Mouse (Mus musculus): ENCODE results near the gene Cdc123. TPM values are rescaled to one million over a fixed set of nuclear protein-coding genes. Genes with fewer than 3 reads are reported as not detected.

Gene Cdc123
- polyA plus RNA-seq, 1 experiment = 79.8 TPM

GRCm38 (mm10) chr2:5772464-5772863 is 72.5 kb downstream of the Cdc123 start:
- 85% methylated on average over 2 of the region's 2 CpGs for WGBS

GRCm38 (mm10) chr2:5770708-5771241 is 74.2 kb downstream of the Cdc123 start:
- DNase-seq = no peak
- no peaks in the 10 kb centered on the region for H3K36me3 ChIP-seq (ENCODE audit: control insufficient read depth, insufficient read depth, low read length)
- H3K27ac ChIP-seq (ENCODE audit: control insufficient read depth, insufficient read depth, low read length) = no peak overlapping the region
- no peak overlapping the region for H3K4me3 ChIP-seq (ENCODE audit: control insufficient read depth, insufficient read depth, low read length)
- H3K4me1 ChIP-seq (replicated peaks; ENCODE audit: control insufficient read depth, insufficient read depth, low read length) = no peaks in the 10 kb centered on the region
- no peaks in the 10 kb centered on the region for H3K27me3 ChIP-seq (ENCODE audit: control insufficient read depth, insufficient read depth, low read length)
- WGBS = 15% methylated on average over 8 of the region's 8 CpGs
- TF ChIP-seq CTCF (IDR thresholded peaks at IDR 0.05; ENCODE audit: borderline replicate concordance, control insufficient read depth, extremely low read depth, insufficient read depth, low read length, poor library complexity) (no peak), POLR2A (IDR thresholded peaks at IDR 0.05; ENCODE audit: control insufficient read depth, extremely low read depth, insufficient read depth, low read length, poor library complexity) (no peak)

More at GRCm38 (mm10) chr2:5772464-5772863, 72.5 kb downstream of the Cdc123 start:
- no peak for TF ChIP-seq CTCF (IDR thresholded peaks at IDR 0.05; ENCODE audit: borderline replicate concordance, control insufficient read depth, extremely low read depth, insufficient read depth, low read length, poor library complexity)
- DNase-seq = no peak
- Histone ChIP-seq H3K27ac (ENCODE audit: control insufficient read depth, insufficient read depth, low read length) (no peak overlapping the region), H3K36me3 (ENCODE audit: control insufficient read depth, insufficient read depth, low read length) (no peaks in the 10 kb centered on the region), H3K4me1 (replicated peaks; ENCODE audit: control insufficient read depth, insufficient read depth, low read length) (no peaks in the 10 kb centered on the region), H3K27me3 (ENCODE audit: control insufficient read depth, insufficient read depth, low read length) (no peaks in the 10 kb centered on the region), H3K4me3 (ENCODE audit: control insufficient read depth, insufficient read depth, low read length) (no peak overlapping the region)

- TF ChIP-seq CTCF (IDR thresholded peaks at IDR 0.05; ENCODE audit: borderline replicate concordance, control insufficient read depth, extremely low read depth, insufficient read depth, low read length, poor library complexity) (no peak), POLR2A (IDR thresholded peaks at IDR 0.05; ENCODE audit: control insufficient read depth, extremely low read depth, insufficient read depth, low read length, poor library complexity) (no peak)
- no peaks in the 10 kb centered on the region for H3K36me3 ChIP-seq (ENCODE audit: control insufficient read depth, insufficient read depth, low read length)
- H3K4me1 ChIP-seq (replicated peaks; ENCODE audit: control insufficient read depth, insufficient read depth, low read length) = no peaks in the 10 kb centered on the region
- no peaks in the 10 kb centered on the region for H3K27me3 ChIP-seq (ENCODE audit: control insufficient read depth, insufficient read depth, low read length)
- no peak overlapping the region for H3K27ac ChIP-seq (ENCODE audit: control insufficient read depth, insufficient read depth, low read length)
- no peak for DNase-seq
- no peak overlapping the region for H3K4me3 ChIP-seq (ENCODE audit: control insufficient read depth, insufficient read depth, low read length)
Measured at GRCm38 (mm10) chr2:5769630-5770029, 75.3 kb downstream of the Cdc123 start.

GRCm38 (mm10) chr2:5768946-5769345 is 76.0 kb downstream of the Cdc123 start:
- no peaks in the 10 kb centered on the region for H3K36me3 ChIP-seq (ENCODE audit: control insufficient read depth, insufficient read depth, low read length)
- no peak for DNase-seq
- no peaks in the 10 kb centered on the region for H3K4me1 ChIP-seq (replicated peaks; ENCODE audit: control insufficient read depth, insufficient read depth, low read length)
- no peak for TF ChIP-seq CTCF (IDR thresholded peaks at IDR 0.05; ENCODE audit: borderline replicate concordance, control insufficient read depth, extremely low read depth, insufficient read depth, low read length, poor library complexity)
- TF ChIP-seq POLR2A (IDR thresholded peaks at IDR 0.05; ENCODE audit: control insufficient read depth, extremely low read depth, insufficient read depth, low read length, poor library complexity) = no peak
- H3K27me3 ChIP-seq (ENCODE audit: control insufficient read depth, insufficient read depth, low read length) = no peaks in the 10 kb centered on the region
- H3K27ac ChIP-seq (ENCODE audit: control insufficient read depth, insufficient read depth, low read length) = no peak overlapping the region
- WGBS = over 99% methylated on average over 4 of the region's 4 CpGs
- H3K4me3 ChIP-seq (ENCODE audit: control insufficient read depth, insufficient read depth, low read length) = no peak overlapping the region

- H3K27ac ChIP-seq (ENCODE audit: control insufficient read depth, insufficient read depth, low read length) = no peak overlapping the region
Measured at GRCm38 (mm10) chr2:5762031-5762430, 82.9 kb downstream of the Cdc123 start.

GRCm38 (mm10) chr2:5760479-5761008 is 84.4 kb downstream of the Cdc123 start:
- H3K4me3 ChIP-seq (ENCODE audit: control insufficient read depth, insufficient read depth, low read length) = no peak overlapping the region
- H3K36me3 ChIP-seq (ENCODE audit: control insufficient read depth, insufficient read depth, low read length) = no peaks in the 10 kb centered on the region
- no peak for DNase-seq
- TF ChIP-seq POLR2A (IDR thresholded peaks at IDR 0.05; ENCODE audit: control insufficient read depth, extremely low read depth, insufficient read depth, low read length, poor library complexity) = no peak
- no peak for TF ChIP-seq CTCF (IDR thresholded peaks at IDR 0.05; ENCODE audit: borderline replicate concordance, control insufficient read depth, extremely low read depth, insufficient read depth, low read length, poor library complexity)
- H3K27me3 ChIP-seq (ENCODE audit: control insufficient read depth, insufficient read depth, low read length) = no peaks in the 10 kb centered on the region
- no peaks in the 10 kb centered on the region for H3K4me1 ChIP-seq (replicated peaks; ENCODE audit: control insufficient read depth, insufficient read depth, low read length)
- 94% methylated on average over 8 of the region's 8 CpGs for WGBS
- H3K27ac ChIP-seq (ENCODE audit: control insufficient read depth, insufficient read depth, low read length) = no peak overlapping the region

More at GRCm38 (mm10) chr2:5762031-5762430, 82.9 kb downstream of the Cdc123 start:
- 99% methylated on average over 3 of the region's 3 CpGs for WGBS
- TF ChIP-seq POLR2A (IDR thresholded peaks at IDR 0.05; ENCODE audit: control insufficient read depth, extremely low read depth, insufficient read depth, low read length, poor library complexity) (no peak), CTCF (IDR thresholded peaks at IDR 0.05; ENCODE audit: borderline replicate concordance, control insufficient read depth, extremely low read depth, insufficient read depth, low read length, poor library complexity) (no peak)
- Histone ChIP-seq H3K36me3 (ENCODE audit: control insufficient read depth, insufficient read depth, low read length) (no peaks in the 10 kb centered on the region), H3K27me3 (ENCODE audit: control insufficient read depth, insufficient read depth, low read length) (no peaks in the 10 kb centered on the region), H3K4me1 (replicated peaks; ENCODE audit: control insufficient read depth, insufficient read depth, low read length) (no peaks in the 10 kb centered on the region), H3K4me3 (ENCODE audit: control insufficient read depth, insufficient read depth, low read length) (no peak overlapping the region)
- DNase-seq = no peak

GRCm38 (mm10) chr2:5758569-5758968 is 86.4 kb downstream of the Cdc123 start:
- peak; percentile 3 for DNase-seq
- 97% methylated on average over 2 of the region's 2 CpGs for WGBS
- Histone ChIP-seq H3K36me3 (ENCODE audit: control insufficient read depth, insufficient read depth, low read length) (no peaks in the 10 kb centered on the region), H3K27ac (ENCODE audit: control insufficient read depth, insufficient read depth, low read length) (no peak overlapping the region), H3K27me3 (ENCODE audit: control insufficient read depth, insufficient read depth, low read length) (no peaks in the 10 kb centered on the region), H3K4me1 (replicated peaks; ENCODE audit: control insufficient read depth, insufficient read depth, low read length) (no peaks in the 10 kb centered on the region), H3K4me3 (ENCODE audit: control insufficient read depth, insufficient read depth, low read length) (no peak overlapping the region)
- TF ChIP-seq CTCF (IDR thresholded peaks at IDR 0.05; ENCODE audit: borderline replicate concordance, control insufficient read depth, extremely low read depth, insufficient read depth, low read length, poor library complexity) = no peak
- no peak for TF ChIP-seq POLR2A (IDR thresholded peaks at IDR 0.05; ENCODE audit: control insufficient read depth, extremely low read depth, insufficient read depth, low read length, poor library complexity)

All from thymus, adult 2 months (tissue).